Mouse (Mus musculus) midbrain, embryonic 13.5 days (tissue): ENCODE measurements at regions not wholly inside any gene's neighbourhood (a gene's known extent, or its start where the extent isn't known, plus 50 kb on each side); places are given as distances from the start of the nearest gene placed in this dataset.

Experiments
- ATAC-seq: fragments of 200-750 bp; cut with Nextera tagmentation; 2 replicates; pipeline ENCODE4 v1.8.0; 2017; ENCODE audit warnings: mild to moderate bottlenecking, moderate TSS enrichment, moderate library complexity
- H3K27ac ChIP-seq: fragments of 300-500 bp; sonication (generic); 2 replicates; pipeline ENCODE4 v1.5.1; 2015; ENCODE audit warnings: inconsistent platforms, mild to moderate bottlenecking, moderate library complexity
- H3K27me3 ChIP-seq: fragments of 300-500 bp; sonication (generic); 2 replicates; pipeline ENCODE4 v1.6.1; 2015; ENCODE audit warnings: mild to moderate bottlenecking, inconsistent platforms
- H3K36me3 ChIP-seq: fragments of 300-500 bp; sonication (generic); 2 replicates; pipeline ENCODE4 v1.6.1; 2015; ENCODE audit warnings: mild to moderate bottlenecking, inconsistent platforms
- H3K4me1 ChIP-seq: fragments of 300-500 bp; sonication (generic); replicated peaks from 2 replicates; pipeline ENCODE4 v1.6.1; 2015; ENCODE audit warnings: inconsistent platforms
- H3K4me2 ChIP-seq: fragments of 300-500 bp; sonication (generic); replicated peaks from 2 replicates; pipeline ENCODE4 v1.6.1; 2015; ENCODE audit warnings: moderate library complexity, mild to moderate bottlenecking, inconsistent platforms
- H3K4me3 ChIP-seq: fragments of 300-500 bp; sonication (generic); replicated peaks from 2 replicates; pipeline ENCODE4 v1.5.1; 2015; ENCODE audit warnings: mild to moderate bottlenecking, inconsistent platforms
- H3K9ac ChIP-seq: fragments of 300-500 bp; sonication (generic); replicated peaks from 2 replicates; pipeline ENCODE4 v1.6.1; 2015; ENCODE audit warnings: mild to moderate bottlenecking, inconsistent platforms
- H3K9me3 ChIP-seq: fragments of 300-500 bp; sonication (generic); 2 replicates; pipeline ENCODE4 v1.6.1; 2016; ENCODE audit warnings: mild to moderate bottlenecking, inconsistent platforms
- WGBS: fragments of 180-500 bp; shearing (Covaris S2); methylation state at CpG from one replicate; pipeline ENCODE4 v1.1.7; 2015; 5-methylcytosine and 5-hydroxymethylcytosine counted together

GRCm38 (mm10) chr12:107700317-107700716 is 211.9 kb downstream of the 3110018I06Rik start:
- Histone ChIP-seq H3K4me1 (no peaks in the 10 kb centered on the region), H3K9ac (no peak overlapping the region), H3K36me3 (no peaks in the 10 kb centered on the region), H3K4me3 (no peak overlapping the region), H3K9me3 (no peaks in the 10 kb centered on the region), H3K27ac (no peak overlapping the region), H3K27me3 (no peaks in the 10 kb centered on the region), H3K4me2 (no peak overlapping the region)
- ATAC-seq, result no peak
- 82% methylated on average over 5 of the region's 5 CpGs for WGBS

DNA sequence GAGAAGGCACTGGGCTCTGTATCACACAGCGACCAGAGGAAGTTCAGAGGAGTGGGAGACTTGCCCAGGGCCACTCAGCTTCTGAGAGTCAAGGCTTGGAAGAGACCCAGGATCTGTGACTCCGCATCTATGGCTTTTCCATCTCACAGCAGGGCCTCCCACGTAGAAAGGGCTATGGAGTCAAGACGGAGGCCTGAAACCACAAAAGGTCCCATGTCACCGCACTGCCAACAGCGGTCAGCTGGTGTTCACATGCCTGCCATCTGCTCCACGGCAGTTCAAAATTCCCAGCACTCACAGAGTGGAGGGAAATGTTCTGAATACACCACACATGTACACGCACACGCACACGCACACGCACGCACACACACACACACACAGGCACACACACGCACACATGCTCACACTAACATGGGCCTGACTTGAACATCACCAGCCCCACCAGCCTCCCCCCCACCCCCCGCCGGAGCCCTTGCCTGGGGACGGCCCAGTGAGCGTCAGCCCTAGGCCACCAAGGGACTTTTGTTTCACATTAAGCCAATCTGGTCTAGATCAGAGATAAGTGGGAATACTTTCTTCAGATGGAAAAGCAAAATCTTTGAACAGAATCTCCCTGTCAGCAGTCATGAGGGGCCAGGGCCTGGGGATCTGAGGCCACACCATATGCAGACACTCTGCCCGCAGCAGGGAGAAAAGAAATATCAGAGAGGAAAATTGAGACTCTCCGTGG is 212.6 kb downstream of the 3110018I06Rik start:
- ATAC-seq, result no peak
- Histone ChIP-seq H3K4me2 (no peak overlapping the region), H3K4me3 (no peak overlapping the region), H3K27me3 (no peaks in the 10 kb centered on the region), H3K9me3 (no peaks in the 10 kb centered on the region), H3K36me3 (no peaks in the 10 kb centered on the region), H3K9ac (no peak overlapping the region), H3K27ac (no peak overlapping the region), H3K4me1 (no peaks in the 10 kb centered on the region)
- WGBS, result 83% methylated on average over 19 of the region's 19 CpGs

GRCm38 (mm10) chr12:107708812-107709211 is 220.4 kb downstream of the 3110018I06Rik start:
- ATAC-seq, result no peak
- Histone ChIP-seq H3K27ac (no peak overlapping the region), H3K4me1 (peaks cover 5% of the 10 kb centered on the region; the same call in 1 of the 2 replicates), H3K27me3 (no peaks in the 10 kb centered on the region), H3K4me3 (no peak overlapping the region), H3K36me3 (no peaks in the 10 kb centered on the region), H3K9me3 (peaks cover 8% of the 10 kb centered on the region; the same call in 1 of the 2 replicates), H3K9ac (no peak overlapping the region), H3K4me2 (no peak overlapping the region)
- 74% methylated on average over 6 of the region's 6 CpGs for WGBS

DNA sequence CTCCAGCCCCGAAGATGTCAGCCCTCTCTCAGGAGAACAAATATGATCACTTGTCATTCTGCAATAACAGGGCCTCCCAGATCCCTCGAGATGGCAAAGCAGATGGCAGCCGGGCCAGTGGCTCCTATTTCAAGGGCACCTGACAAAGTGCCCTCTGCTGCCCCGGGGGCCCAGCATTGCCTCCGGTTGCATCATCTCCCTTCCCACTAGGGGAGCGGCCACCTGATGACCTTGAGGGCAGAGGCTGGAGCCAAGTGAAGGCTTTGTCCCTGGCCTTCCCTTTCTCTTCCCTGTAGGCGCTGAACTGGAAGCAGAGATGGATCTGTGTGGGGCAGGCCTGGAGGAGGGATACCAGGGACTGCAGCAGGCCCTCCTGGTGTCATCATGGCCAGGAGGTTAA is 222.6 kb downstream of the 3110018I06Rik start:
- H3K9me3 ChIP-seq, result peaks cover 8% of the 10 kb centered on the region; the same call in 1 of the 2 replicates
- no peak overlapping the region for H3K9ac ChIP-seq
- no peak for ATAC-seq
- H3K27me3 ChIP-seq, result no peaks in the 10 kb centered on the region
- no peak overlapping the region for H3K4me2 ChIP-seq
- no peak overlapping the region for H3K4me3 ChIP-seq
- H3K4me1 ChIP-seq, result peaks cover 5% of the 10 kb centered on the region; the same call in 1 of the 2 replicates
- no peaks in the 10 kb centered on the region for H3K36me3 ChIP-seq
- H3K27ac ChIP-seq, result no peak overlapping the region
- 73% methylated on average over 7 of the region's 7 CpGs for WGBS

DNA sequence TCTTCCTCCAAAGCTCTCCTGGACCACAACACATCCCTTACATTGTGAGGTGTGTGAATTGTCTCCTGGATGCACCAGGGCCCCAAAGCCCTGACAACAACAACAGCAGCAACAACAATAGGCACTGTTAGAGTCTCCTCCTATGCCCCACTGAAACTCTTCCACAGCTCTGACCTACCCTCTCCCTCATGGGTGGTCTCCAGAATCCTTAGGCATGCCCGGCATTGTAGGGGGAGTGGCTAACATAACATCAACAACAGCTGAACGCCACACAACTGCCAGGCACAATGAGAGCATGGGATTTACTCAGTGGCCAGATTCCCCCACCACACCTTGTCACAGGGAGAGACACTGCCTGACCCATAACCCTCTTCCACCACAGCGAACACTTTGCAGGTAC is 223.2 kb downstream of the 3110018I06Rik start:
- H3K4me1 ChIP-seq, result peaks cover 5% of the 10 kb centered on the region; the same call in 1 of the 2 replicates
- no peak overlapping the region for H3K4me3 ChIP-seq
- WGBS, result 43% methylated on average over 3 of the region's 3 CpGs
- H3K9me3 ChIP-seq, result peaks cover 8% of the 10 kb centered on the region; the same call in 1 of the 2 replicates
- H3K4me2 ChIP-seq, result no peak overlapping the region
- no peaks in the 10 kb centered on the region for H3K27me3 ChIP-seq
- H3K27ac ChIP-seq, result no peak overlapping the region
- H3K36me3 ChIP-seq, result no peaks in the 10 kb centered on the region
- no peak overlapping the region for H3K9ac ChIP-seq
- no peak for ATAC-seq

DNA sequence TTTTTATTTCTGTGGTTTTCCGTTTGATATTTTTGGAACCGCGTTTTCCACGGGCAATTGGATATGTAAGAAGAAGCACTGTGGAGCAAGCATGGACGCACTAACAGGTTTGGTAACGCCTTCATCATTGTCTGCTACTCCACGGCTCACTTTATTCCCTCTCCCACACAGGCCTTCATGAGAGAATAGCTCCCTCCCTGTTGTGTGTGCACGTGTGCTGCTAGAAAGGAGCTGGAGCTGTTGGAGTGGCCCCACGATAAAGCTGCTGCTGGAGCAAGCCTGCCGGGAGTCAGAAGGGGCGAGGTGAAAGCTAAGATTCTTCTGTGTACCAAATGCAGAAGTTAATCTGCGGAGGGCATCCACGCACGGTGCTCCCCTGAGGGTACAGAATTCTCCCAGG is 224.8 kb downstream of the 3110018I06Rik start:
- peaks cover 10% of the 10 kb centered on the region; the same call in 1 of the 2 replicates for H3K4me1 ChIP-seq
- no peaks in the 10 kb centered on the region for H3K9me3 ChIP-seq
- no peak overlapping the region for H3K9ac ChIP-seq
- H3K36me3 ChIP-seq, result no peaks in the 10 kb centered on the region
- no peak overlapping the region for H3K4me3 ChIP-seq
- WGBS, result 55% methylated on average over 14 of the region's 14 CpGs
- no peak overlapping the region for H3K4me2 ChIP-seq
- no peak for ATAC-seq
- H3K27ac ChIP-seq, result no peak overlapping the region
- H3K27me3 ChIP-seq, result no peaks in the 10 kb centered on the region

DNA sequence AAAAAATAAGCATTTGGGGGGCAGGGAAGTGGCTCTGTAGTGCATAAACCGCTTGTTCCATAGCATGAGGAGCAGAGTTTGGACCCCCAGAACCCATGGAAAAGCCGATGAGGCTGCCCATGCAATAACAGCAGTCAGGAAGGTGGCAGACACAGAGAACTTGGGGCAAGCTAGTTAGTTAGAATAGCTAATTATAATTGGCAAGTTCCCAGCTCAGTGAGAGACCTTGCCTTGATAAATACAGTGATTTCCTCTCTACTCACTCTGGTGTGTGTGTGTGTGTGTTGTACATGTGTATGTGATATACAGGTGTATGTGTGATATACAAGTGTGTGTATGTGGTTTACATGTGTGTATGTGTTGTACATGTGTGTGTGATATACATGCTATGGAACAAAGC is 226.4 kb downstream of the 3110018I06Rik start:
- no peak overlapping the region for H3K9ac ChIP-seq
- H3K36me3 ChIP-seq, result no peaks in the 10 kb centered on the region
- H3K4me1 ChIP-seq, result peaks cover 11% of the 10 kb centered on the region; the same call in 1 of the 2 replicates
- no peak overlapping the region for H3K27ac ChIP-seq
- no peak for ATAC-seq
- no peak overlapping the region for H3K4me3 ChIP-seq
- no peak overlapping the region for H3K4me2 ChIP-seq
- no peaks in the 10 kb centered on the region for H3K27me3 ChIP-seq
- WGBS, result 88% methylated on average over 2 of the region's 2 CpGs
- H3K9me3 ChIP-seq, result no peaks in the 10 kb centered on the region

- ATAC-seq, result no peak
- H3K27ac ChIP-seq, result no peak overlapping the region
- no peaks in the 10 kb centered on the region for H3K27me3 ChIP-seq
- no peak overlapping the region for H3K9ac ChIP-seq
- H3K4me2 ChIP-seq, result no peak overlapping the region
- H3K4me1 ChIP-seq, result peaks cover 11% of the 10 kb centered on the region; the same call in 1 of the 2 replicates
- no peaks in the 10 kb centered on the region for H3K36me3 ChIP-seq
- 74% methylated on average over 6 of the region's 6 CpGs for WGBS
- H3K9me3 ChIP-seq, result no peaks in the 10 kb centered on the region
- no peak overlapping the region for H3K4me3 ChIP-seq
These were observed 227.4 kb downstream of the 3110018I06Rik start for GRCm38 (mm10) chr12:107715871-107716270.

- Histone ChIP-seq H3K4me3 (no peak overlapping the region), H3K27ac (no peak overlapping the region), H3K4me2 (no peak overlapping the region), H3K9ac (no peak overlapping the region), H3K36me3 (no peaks in the 10 kb centered on the region), H3K27me3 (no peaks in the 10 kb centered on the region), H3K4me1 (peaks cover 35% of the 10 kb centered on the region), H3K9me3 (no peaks in the 10 kb centered on the region)
- 85% methylated on average over 6 of the region's 6 CpGs for WGBS
- no peak for ATAC-seq
These were observed 232.5 kb downstream of the 3110018I06Rik start for GRCm38 (mm10) chr12:107720941-107721340.

- Histone ChIP-seq H3K4me3 (no peak overlapping the region), H3K9me3 (no peaks in the 10 kb centered on the region), H3K4me1 (peaks cover 30% of the 10 kb centered on the region), H3K36me3 (no peaks in the 10 kb centered on the region), H3K4me2 (no peak overlapping the region; the same call in 1 of the 2 replicates), H3K27ac (peak overlapping the region; percentile 74), H3K27me3 (no peaks in the 10 kb centered on the region), H3K9ac (0 out of 2 replicates have a peak overlapping the region, but pooled peaks have one; percentile 25)
- WGBS, result 70% methylated on average over 9 of the region's 9 CpGs
- peak; percentile 65 for ATAC-seq
These were observed 234.8 kb downstream of the 3110018I06Rik start for GRCm38 (mm10) chr12:107723062-107723859.

- WGBS, result 23% methylated on average over 14 of the region's 14 CpGs
- no peaks in the 10 kb centered on the region for H3K27me3 ChIP-seq
- ATAC-seq, result peak; percentile 79
- H3K4me3 ChIP-seq, result no peak overlapping the region
- 0 out of 2 replicates have a peak overlapping the region, but pooled peaks have one; percentile 25 for H3K9ac ChIP-seq
- no peak overlapping the region; the same call in 1 of the 2 replicates for H3K4me2 ChIP-seq
- H3K27ac ChIP-seq, result peak overlapping the region; percentile 74
- peaks cover 29% of the 10 kb centered on the region for H3K4me1 ChIP-seq
- H3K36me3 ChIP-seq, result no peaks in the 10 kb centered on the region
- no peaks in the 10 kb centered on the region for H3K9me3 ChIP-seq
These were observed 235.5 kb downstream of the 3110018I06Rik start for GRCm38 (mm10) chr12:107723860-107724320.

DNA sequence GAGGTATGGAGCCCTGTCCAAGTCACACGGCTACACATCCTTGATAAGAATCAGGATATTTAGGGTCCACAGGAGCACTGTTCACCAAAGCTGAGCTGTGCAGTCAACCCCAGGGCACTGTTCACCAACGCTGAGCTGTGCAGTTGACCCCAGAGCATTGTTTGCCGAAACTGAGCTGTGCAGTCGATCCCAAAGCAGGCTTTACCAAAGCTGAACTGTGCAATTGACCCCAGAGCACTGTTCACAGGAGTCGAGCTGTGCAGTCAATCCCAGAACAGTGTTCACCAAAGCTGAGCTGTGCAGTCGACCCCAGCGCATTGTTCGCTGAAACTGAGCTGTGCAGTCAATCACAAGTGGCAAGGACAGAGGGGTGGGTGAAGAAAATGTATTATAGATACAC is 236.0 kb downstream of the 3110018I06Rik start:
- peak overlapping the region; percentile 74 for H3K27ac ChIP-seq
- peak; percentile 43 for ATAC-seq
- no peaks in the 10 kb centered on the region for H3K9me3 ChIP-seq
- no peak overlapping the region for H3K4me3 ChIP-seq
- peaks cover 29% of the 10 kb centered on the region for H3K4me1 ChIP-seq
- 14% methylated on average over 8 of the region's 8 CpGs for WGBS
- H3K36me3 ChIP-seq, result no peaks in the 10 kb centered on the region
- H3K9ac ChIP-seq, result no peak overlapping the region
- no peaks in the 10 kb centered on the region for H3K27me3 ChIP-seq
- no peak overlapping the region for H3K4me2 ChIP-seq
